Comparison of ENCODE assay signal across 8 mouse cellular contexts in the genomic region with DNA sequence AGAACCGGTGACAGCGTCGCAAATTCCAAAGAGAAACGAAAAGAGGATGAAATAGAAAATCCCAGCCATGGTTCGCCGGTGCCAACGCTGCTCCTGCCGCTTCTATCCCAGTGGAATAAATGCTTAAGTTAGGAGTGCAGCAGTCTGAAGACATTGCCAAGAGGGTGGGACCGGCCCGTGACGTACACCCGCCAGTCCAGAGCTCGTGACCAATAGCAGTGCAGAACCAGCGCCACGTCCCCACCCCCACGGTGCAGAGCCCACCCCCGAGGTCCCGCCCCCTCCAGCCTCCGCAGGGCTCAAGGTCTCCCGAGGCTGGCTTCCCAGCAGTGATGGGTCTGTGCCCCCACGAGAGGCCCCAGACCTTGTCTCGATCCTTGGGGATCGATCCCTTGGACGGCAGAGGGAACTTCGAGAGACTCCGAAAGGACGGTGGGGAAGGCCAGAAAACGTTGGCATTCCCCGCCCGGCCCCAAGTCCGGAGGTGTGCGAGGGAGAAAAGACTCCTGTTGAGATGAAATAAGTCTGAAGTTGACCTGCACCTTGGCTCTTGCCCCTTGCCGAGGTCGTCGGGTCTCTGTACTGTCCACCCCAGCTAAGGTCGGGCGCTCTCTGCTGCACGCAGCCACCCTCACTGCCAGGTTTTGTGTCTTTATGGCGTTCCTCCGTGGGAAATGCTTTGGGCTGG. TPM values are rescaled to one million over a fixed set of nuclear protein-coding genes. Genes with fewer than 3 reads are reported as not detected.
DNase-seq lines count a peak whose midpoint lies in the region; ATAC-seq lines count a peak whose summit lies in the region.

Gene Epha4 (minus strand): TSS at position 126 of the 688 bp plus-strand sequence.

- H3K27me3 ChIP-seq in intestine, embryonic 14.5 days (replicated peaks; ENCODE audit: control insufficient read depth, insufficient read depth, low read length): 0 out of 2 replicates have a peak, but pooled peaks cover 4% of the 10 kb centered on the region

- H3K4me3 ChIP-seq in intestine, embryonic 14.5 days (ENCODE audit: low read depth, low read length): peak within 1 kb of the TSS; percentile 69
- peak within 1 kb of the TSS; percentile 16; the same call in 1 of the 2 replicates for H3K4me3 ChIP-seq in macrophage (ENCODE audit: inconsistent target)

- ATAC-seq in intestine, embryonic 14.5 days (replicated peaks; ENCODE audit: low FRiP score, low TSS enrichment, low read depth): peak; percentile 89

- H3K36me3 ChIP-seq in intestine, embryonic 14.5 days (ENCODE audit: control insufficient read depth, insufficient read depth, low read length): no peaks in the 10 kb centered on the region
- H3K36me3 ChIP-seq in macrophage (ENCODE audit: inconsistent target): no peaks in the 10 kb centered on the region

- WGBS in intestine, embryonic 14.5 days: under 1% methylated on average over 40 of the region's 40 CpGs
- under 1% methylated on average over 39 of the region's 40 CpGs for WGBS in macrophage (ENCODE audit: missing documents)

- H3K4me1 ChIP-seq in intestine, embryonic 14.5 days (replicated peaks; ENCODE audit: control insufficient read depth, insufficient read depth, low read length): peaks cover 17% of the 10 kb centered on the region

- intact Hi-C loops in gastrocnemius, postnatal 14 days (cut with DNase I; ENCODE audit: low total_unique reads): loop anchor here (5.0 kb wide), 2 partner anchors 1588 to 1863 kb away; no protein-coding TSS in a partner anchor

- peak within 1 kb of the TSS; percentile 97 for H3K4me2 ChIP-seq in intestine, embryonic 14.5 days (ENCODE audit: low read length)

- no peaks in the 10 kb centered on the region for H3K9me3 ChIP-seq in intestine, embryonic 14.5 days (ENCODE audit: control insufficient read depth, low read length)

- DNase-seq in adrenal gland, postnatal 10 days: peak; percentile 95
- DNase-seq in embryo, embryonic 10 days (ENCODE audit: low spot score): peak; percentile 95
- DNase-seq in gastrocnemius, postnatal 14 days: peak; percentile 90
- DNase-seq in intestine, embryonic 14.5 days (ENCODE audit: low spot score): peak; percentile 95
- DNase-seq in left cerebral cortex, adult 9 months (ENCODE audit: low spot score in 2 of 2): peak; percentile 80 to 91
- DNase-seq in right cerebral cortex, postnatal 36 days (ENCODE audit: low spot score in 2 of 2): peak; percentile 88 to 92
- DNase-seq in MN1 (ENCODE audit: low spot score): no peak

- peak within 1 kb of the TSS; percentile 56 for H3K9ac ChIP-seq in intestine, embryonic 14.5 days (ENCODE audit: low read length)

- no peaks in the 10 kb centered on the region for H3K79me2 ChIP-seq in macrophage (ENCODE audit: inconsistent target)

- H3K27ac ChIP-seq in intestine, embryonic 14.5 days (ENCODE audit: low read depth): peak within 1 kb of the TSS; percentile 60
- no peak within 1 kb of the TSS for H3K27ac ChIP-seq in macrophage

RNA-seq across cellular contexts. Expression of gene Epha4, which starts in this region (rescaled TPM):
- 1 to 10 TPM; 4.2 TPM for total RNA-seq in adrenal gland, postnatal 10 days (2021)
- total RNA-seq in gastrocnemius, postnatal 14 days (2021): 1 to 10 TPM; 3.1 to 4.5 TPM
- 15.4 TPM in 2 replicates for polyA plus RNA-seq in intestine, embryonic 14.5 days (2014; fragmentation: Nextera tagmentation; extraction: Ambion mirVana)
- total RNA-seq in macrophage (2018; cell fraction: chromatin; rRNA removed): 1 to 10 TPM in 4 of 26 experiments, under 1 TPM in 8, not detected in 14; 0.10 to 2.0 (median 0.58) TPM
- total RNA-seq in macrophage (2018; cell fraction: cytosol; rRNA removed): under 1 TPM in 9 of 26 experiments, not detected in 17; 0.03 to 0.42 (median 0.10) TPM
- total RNA-seq in macrophage (2018; cell fraction: nucleus; rRNA removed): 1 to 10 TPM in 1 of 26 experiments, under 1 TPM in 10, not detected in 15; 0.15 to 1.2 (median 0.48) TPM
- not detected in 3 replicates for polyA plus RNA-seq in macrophage (2018)

Comparison
In these comparisons a context has a peak if more than half of its experiments do, and no peak if none do; other contexts are left out.
1. RNA of gene Epha4 (polyA plus RNA-seq): 15.4 TPM in intestine, embryonic 14.5 days; not detected in macrophage; every median in the first group is over 10 times any median in the second.